Mouse (Mus musculus): Measurements from ENCODE around the gene Lrp1. TPM values are rescaled to one million over a fixed set of nuclear protein-coding genes. Genes with fewer than 3 reads are reported as not detected.
A peak's percentile ranks its signal among the peaks of the same experiment; 100 is the strongest.

Lrp1 gene
- total RNA-seq, 4 experiments from 2014 or later = 212 to 271 (median 242) TPM

- no peak for DNase-seq
Observed at GRCm38 (mm10) chr10:127592850-127593249, 28.1 kb downstream of the Lrp1 start.

- DNase-seq = no peak
Observed at GRCm38 (mm10) chr10:127592423-127592822, 28.5 kb downstream of the Lrp1 start.

DNA sequence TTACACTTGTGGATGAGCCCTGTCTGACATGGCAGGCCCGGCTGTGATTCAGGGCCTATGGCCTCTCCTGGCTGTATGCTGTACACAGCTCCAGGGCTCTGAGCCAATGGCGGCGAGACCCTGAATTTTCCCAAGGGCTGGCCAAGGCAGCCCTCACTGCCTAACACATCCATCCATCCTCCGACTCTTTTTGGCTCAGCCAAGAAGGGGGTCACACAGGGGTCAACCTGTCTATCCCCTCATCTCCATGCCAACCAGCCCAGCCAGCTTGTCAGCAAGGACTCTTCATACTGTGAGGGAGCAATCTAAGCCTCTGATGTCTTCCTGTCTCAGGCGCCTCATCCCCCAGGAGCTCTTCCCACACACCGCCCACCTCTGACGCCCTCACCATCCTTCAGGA is 29.4 kb downstream of the Lrp1 start:
- no peak for DNase-seq

- DNase-seq = no peak
Observed at GRCm38 (mm10) chr10:127590831-127591451, 30.0 kb downstream of the Lrp1 start.

GRCm38 (mm10) chr10:127590256-127590655 is 30.7 kb downstream of the Lrp1 start:
- no peak for DNase-seq

DNA sequence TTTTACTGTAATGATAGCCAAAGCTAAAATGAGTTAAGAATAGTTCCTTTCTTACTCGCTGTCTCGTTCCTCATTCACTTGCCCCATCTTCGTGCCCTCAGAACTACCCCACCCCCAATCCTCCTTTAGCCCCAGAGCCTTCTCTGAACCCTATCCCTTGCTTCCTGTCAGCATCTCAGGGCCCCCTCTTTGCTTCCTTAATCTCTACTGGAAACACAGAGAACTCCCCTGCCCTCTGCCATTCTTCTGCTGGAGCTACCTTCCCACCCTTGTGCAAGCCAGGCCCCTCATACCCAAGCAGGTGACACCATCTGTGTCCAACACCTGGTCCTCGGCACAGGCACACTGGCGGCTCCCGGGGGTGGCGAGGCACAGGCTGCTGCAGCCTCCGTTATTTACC is 33.2 kb downstream of the Lrp1 start:
- no peak for DNase-seq

- DNase-seq = no peak
Observed at GRCm38 (mm10) chr10:127586209-127586608, 34.7 kb downstream of the Lrp1 start.

DNA sequence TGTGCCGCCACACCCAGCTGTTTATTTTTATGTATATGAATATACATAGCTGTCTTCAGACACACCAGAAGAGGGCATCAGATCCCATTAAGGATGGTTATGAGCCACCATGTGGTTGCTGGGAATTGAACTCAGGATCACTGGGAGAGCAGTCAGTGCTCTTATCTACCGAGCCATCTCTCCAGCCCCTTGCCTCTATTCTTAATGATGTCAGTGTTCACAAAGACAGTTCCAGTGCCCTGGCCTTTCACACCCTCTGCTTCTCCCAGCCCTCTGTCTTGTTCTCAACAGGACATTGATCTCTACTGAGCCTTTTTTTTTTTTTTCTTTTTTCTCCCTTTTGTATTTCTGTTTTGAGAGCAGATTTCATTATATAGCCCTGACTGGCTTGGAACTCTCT is 35.4 kb downstream of the Lrp1 start:
- no peak for DNase-seq

DNA sequence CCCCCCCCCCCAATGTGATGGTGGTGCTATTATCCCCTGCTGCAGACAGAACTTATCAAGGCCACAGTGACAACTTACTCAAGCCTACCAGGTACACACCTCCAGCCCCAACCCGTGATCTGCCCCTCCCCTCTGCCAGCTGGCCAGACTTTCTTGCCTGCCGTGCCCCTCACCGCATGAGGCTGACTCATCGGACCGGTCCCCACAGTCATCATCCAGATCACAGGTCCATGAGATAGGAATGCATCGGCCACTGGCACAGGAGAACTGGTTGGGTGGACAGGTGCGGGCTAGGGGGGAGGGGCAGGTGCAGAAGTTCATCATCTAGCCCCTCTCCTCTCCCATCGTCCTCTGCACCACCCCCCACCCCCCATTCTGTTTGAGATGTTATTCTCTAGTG is 37.3 kb downstream of the Lrp1 start:
- no peak for DNase-seq

DNA sequence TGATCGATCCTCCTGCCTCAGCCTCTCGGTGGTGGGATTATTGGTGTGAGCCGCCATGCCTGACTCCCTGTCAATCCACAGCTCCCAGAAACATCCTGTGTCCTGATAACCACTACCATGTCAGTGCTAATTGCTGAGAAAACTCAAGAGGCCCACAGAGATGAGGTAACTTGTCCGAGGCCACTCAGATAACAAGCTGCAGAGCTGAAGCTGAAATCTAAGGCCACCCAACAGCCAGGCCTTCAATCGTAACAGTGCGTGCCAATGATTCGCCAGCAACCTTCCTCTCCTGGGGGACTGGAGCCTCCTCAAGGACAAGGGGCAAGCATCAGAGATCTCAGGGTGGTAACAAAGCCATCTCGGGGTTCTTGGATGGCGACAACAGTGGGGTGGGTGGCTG is 39.7 kb downstream of the Lrp1 start:
- DNase-seq = peak; percentile 72

GRCm38 (mm10) chr10:127577982-127578381 is 43.0 kb downstream of the Lrp1 start:
- no peak for DNase-seq

DNA sequence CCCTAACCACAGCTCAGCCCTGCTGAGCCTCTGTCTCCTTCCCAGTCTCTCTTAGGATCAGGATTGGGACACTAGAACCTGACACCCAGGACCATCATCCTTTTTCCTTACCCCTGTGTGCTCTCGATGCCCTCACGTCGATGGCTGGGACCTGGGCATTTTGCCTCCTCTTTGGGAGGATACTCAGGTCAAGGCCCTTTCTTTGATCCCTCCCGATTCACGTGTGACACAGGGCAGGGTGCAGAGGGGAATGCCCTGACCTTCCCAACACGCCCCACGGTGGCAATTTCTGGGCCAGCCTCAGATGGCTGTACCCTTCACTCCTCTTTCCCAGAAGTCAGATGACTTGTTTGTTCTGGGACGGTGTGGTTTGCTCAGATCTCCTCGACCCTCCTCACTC is 43.8 kb downstream of the Lrp1 start:
- no peak for DNase-seq

GRCm38 (mm10) chr10:127576381-127576961 is 44.5 kb downstream of the Lrp1 start:
- DNase-seq = peak; percentile 78

DNA sequence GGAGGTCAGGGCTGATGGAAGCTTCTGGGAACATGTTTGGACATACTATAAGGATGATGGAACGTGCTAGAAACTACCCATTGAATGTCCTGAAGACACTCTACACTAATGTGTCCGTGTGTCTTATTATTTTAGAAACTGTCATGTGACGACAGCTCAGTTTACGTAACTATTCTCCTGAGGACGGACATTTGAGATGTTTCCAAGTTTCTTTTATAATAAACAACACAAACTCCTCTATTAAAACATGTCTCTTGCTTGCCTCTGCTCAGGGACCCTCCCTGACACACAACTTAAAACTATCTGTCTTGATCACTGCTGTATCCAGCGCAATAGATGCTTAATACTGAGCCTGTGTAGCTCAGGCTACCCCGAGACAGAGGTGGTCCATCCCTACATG is 45.2 kb downstream of the Lrp1 start:
- no peak for DNase-seq

- DNase-seq = no peak
Observed at GRCm38 (mm10) chr10:127572281-127572680, 48.7 kb downstream of the Lrp1 start.

DNA sequence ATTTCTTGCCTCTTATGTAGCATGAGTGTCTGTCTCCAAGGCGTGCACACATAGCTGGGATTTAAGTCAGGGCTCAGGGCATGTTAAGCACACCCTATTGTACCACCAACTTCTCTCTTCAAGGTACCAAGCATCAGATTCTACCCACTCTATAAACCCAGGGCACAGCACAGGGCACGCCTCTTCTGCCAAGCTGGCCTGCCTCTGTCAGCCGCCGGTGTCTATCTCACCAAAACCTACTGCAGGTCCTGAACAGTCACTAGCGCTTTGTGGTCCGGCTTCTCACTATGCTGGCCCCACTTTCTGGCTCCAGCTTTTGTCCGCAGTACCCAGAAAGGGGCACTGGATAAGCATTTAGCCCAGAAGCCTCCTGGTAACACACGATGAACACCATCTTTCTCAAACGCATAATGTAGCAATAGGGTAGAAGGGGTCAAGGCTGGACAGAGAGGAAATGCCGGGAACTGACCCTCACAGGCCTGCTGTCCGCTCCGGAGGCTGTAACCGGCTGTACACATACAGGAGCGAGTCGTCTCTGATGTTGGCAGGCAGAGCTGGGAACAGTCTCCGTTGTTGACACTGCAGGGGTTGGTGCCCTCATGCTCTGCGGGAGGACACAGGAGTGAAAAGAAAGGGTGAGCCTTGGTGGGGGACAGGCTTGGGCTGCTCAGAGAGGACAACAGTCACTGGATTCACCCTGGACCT is 49.9 kb downstream of the Lrp1 start:
- DNase-seq = no peak

GRCm38 (mm10) chr10:127570384-127570783 is 50.6 kb downstream of the Lrp1 start:
- DNase-seq = no peak

DNA sequence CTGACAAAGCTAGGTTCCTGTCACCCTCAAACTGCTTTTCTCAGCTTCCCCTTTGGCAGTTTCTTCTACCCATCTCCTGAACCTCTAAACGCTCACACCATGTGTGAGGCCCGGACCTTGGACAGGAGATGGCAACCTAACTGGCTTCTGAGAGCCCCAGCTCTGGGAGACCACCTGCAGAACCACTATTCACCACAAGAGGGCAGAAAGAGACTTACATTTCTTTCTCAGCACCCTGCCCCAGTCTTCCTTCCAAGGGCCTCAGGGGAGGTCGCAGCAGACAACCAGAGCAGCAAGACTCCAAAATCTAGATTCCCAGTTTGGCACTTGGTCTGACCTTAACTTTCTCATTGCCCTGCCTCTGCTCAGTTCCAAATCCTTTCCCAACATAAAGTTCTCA is 51.5 kb downstream of the Lrp1 start:
- peak; percentile 58 for DNase-seq

GRCm38 (mm10) chr10:127566553-127567326 is 54.2 kb downstream of the Lrp1 start:
- peak; percentile 77 for DNase-seq

GRCm38 (mm10) chr10:127564301-127564700 is 56.6 kb downstream of the Lrp1 start:
- no peak for DNase-seq

GRCm38 (mm10) chr10:127563840-127564239 is 57.1 kb downstream of the Lrp1 start:
- no peak for DNase-seq

DNA sequence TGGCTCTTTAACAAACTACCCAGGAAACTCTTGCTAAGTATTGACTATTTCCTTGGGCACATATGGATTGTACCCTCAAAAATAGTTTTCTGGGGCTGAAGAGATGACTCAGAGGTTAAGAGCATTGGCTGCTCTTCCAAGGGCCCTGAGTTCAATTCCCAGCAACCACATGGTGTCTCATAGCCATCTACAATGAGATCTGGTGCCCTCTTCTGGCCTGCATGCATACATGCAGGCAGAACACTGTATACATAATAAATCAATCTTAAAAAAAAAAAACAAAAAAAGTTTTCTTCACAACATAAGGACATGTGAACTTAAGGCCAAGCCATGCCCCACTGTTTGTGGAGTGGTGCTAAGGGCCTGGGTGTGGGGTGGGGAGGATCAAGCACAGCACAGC is 59.8 kb downstream of the Lrp1 start:
- DNase-seq = no peak

DNA sequence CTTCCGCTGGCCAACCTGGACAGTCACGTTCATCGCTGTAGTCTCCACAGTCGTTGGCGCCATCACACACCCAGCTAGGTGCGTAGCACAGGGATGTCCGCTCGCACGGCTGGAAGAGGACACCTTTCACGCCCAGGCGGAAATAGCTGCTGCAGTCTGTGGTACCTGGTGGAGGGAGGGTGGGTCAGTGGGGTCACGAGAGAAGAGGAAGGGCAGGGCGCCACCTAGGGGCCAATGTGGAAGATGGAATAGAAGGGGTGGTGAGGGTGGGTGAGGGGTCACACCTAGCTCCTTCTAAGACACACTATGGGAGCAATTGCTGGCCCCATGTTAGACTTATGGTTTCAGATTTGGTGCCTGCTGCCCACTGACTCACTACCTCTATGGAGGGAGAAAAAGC is 63.6 kb downstream of the Lrp1 start:
- no peak for DNase-seq
